ENCODE assay signal across 17 mouse cellular contexts in genomic region chr6:86824401-86824800, GRCm38 (mm10). TPM values are rescaled to one million over a fixed set of nuclear protein-coding genes. Genes with fewer than 3 reads are reported as not detected.
DNase-seq lines count a peak whose midpoint lies in the region; ATAC-seq and TF ChIP-seq lines count a peak whose summit lies in the region.
"Had no signal": no experiment of that assay in that cellular context is flagged by ENCODE, and none has a peak within 500 bp of the region (broad histone marks: within the 10 kb centered on the region; RNA-seq: fewer than 3 reads in every experiment).

No protein-coding gene starts in this region.

- H3K9me3 ChIP-seq in heart, postnatal 0 days (replicated peaks; ENCODE audit: control insufficient read depth, low read length) = no peaks in the 10 kb centered on the region
- H3K9me3 ChIP-seq: embryonic facial prominence, embryonic 15.5 days; forebrain, embryonic 10.5 days; heart, embryonic 12.5 days; hindbrain, embryonic 12.5 days had no signal

- no peak overlapping the region for H3K4me3 ChIP-seq in heart, postnatal 0 days (ENCODE audit: low read depth, low read length)
- H3K4me3 ChIP-seq: embryonic facial prominence, embryonic 15.5 days; erythroblast, embryonic 14.5 days; forebrain, embryonic 10.5 days; heart, embryonic 12.5 days; hindbrain, embryonic 12.5 days had no signal

- no peak overlapping the region for H3K9ac ChIP-seq in heart, postnatal 0 days (replicated peaks; ENCODE audit: low read depth, low read length)
- H3K9ac ChIP-seq: embryonic facial prominence, embryonic 15.5 days; heart, embryonic 12.5 days; hindbrain, embryonic 12.5 days had no signal

- TF ChIP-seq CTCF in heart, postnatal 0 days (IDR thresholded peaks at IDR 0.05; ENCODE audit: low read depth) = no peak

- no peak for TF ChIP-seq EP300 in heart, postnatal 0 days (IDR thresholded peaks at IDR 0.05; ENCODE audit: low read depth)

- DNase-seq in heart, postnatal 0 days (ENCODE audit: low spot score) = no peak
- DNase-seq in heart, adult 9 months (ENCODE audit: low spot score in 2 of 2) = no peak
- peak; percentile 63 for DNase-seq in thymus, postnatal 0 days (ENCODE audit: low spot score)
- no peak for DNase-seq in thymus, adult 18-20 months
- DNase-seq in thymus, postnatal 36 days = peak; percentile 38 to 44
- no peak for DNase-seq in kidney, adult 8-10 months
- DNase-seq: cerebellum, adult 8-10 months; embryo, embryonic 11 days; gastrocnemius, postnatal 10 days had no signal

- H3K27ac ChIP-seq in heart, postnatal 0 days (ENCODE audit: low read depth) = peak overlapping the region; percentile 21; the same call in 1 of the 2 replicates
- H3K27ac ChIP-seq: embryonic facial prominence, embryonic 15.5 days; forebrain, embryonic 10.5 days; hindbrain, embryonic 12.5 days; hindbrain, postnatal 0 days had no signal

- H3K36me3 ChIP-seq in heart, postnatal 0 days (replicated peaks; ENCODE audit: control insufficient read depth, insufficient read depth, low read length) = no peaks in the 10 kb centered on the region
- H3K36me3 ChIP-seq: embryonic facial prominence, embryonic 15.5 days; forebrain, embryonic 10.5 days; heart, embryonic 12.5 days; hindbrain, embryonic 12.5 days had no signal

- no peak for ATAC-seq in heart, postnatal 0 days (ENCODE audit: insufficient read depth, low read depth)
- ATAC-seq: forebrain, embryonic 14.5 days; hindbrain, postnatal 0 days had no signal

- no peak overlapping the region for H3K4me2 ChIP-seq in heart, postnatal 0 days (ENCODE audit: low read depth, low read length)
- H3K4me2 ChIP-seq: embryonic facial prominence, embryonic 15.5 days; heart, embryonic 12.5 days; hindbrain, embryonic 12.5 days had no signal

- WGBS in heart, postnatal 0 days = 88% methylated on average over 7 of the region's 7 CpGs

- no peaks in the 10 kb centered on the region for H3K27me3 ChIP-seq in heart, postnatal 0 days (ENCODE audit: control insufficient read depth, insufficient read depth, low read length)
- H3K27me3 ChIP-seq: CH12.LX; embryonic facial prominence, embryonic 15.5 days; heart, embryonic 12.5 days had no signal

- peaks cover 21% of the 10 kb centered on the region for H3K4me1 ChIP-seq in heart, postnatal 0 days (ENCODE audit: control insufficient read depth, insufficient read depth)

RNA-seq across cellular contexts. Expression of gene Aak1, which starts 24.9 kb away (rescaled TPM):
- 24.9 and 46.7 TPM in 2 replicates for total RNA-seq in heart, postnatal 0 days (2014; rRNA removed; ENCODE audit: low replicate concordance)
- 9.2 and 10.0 TPM in 2 replicates for polyA plus RNA-seq in heart, postnatal 0 days (2015; fragmentation: Nextera tagmentation; extraction: Ambion mirVana)
- 13.6 and 19.0 TPM in 2 replicates for polyA plus RNA-seq in thymus, postnatal 0 days (2015; fragmentation: Nextera tagmentation; extraction: Ambion mirVana)

RNA-seq across cellular contexts. Expression of gene Anxa4, which starts 31.0 kb away (rescaled TPM):
- 23.7 and 26.7 TPM in 2 replicates for total RNA-seq in heart, postnatal 0 days (2014; rRNA removed; ENCODE audit: low replicate concordance)
- 25.3 and 26.1 TPM in 2 replicates for polyA plus RNA-seq in heart, postnatal 0 days (2015; fragmentation: Nextera tagmentation; extraction: Ambion mirVana)
- polyA plus RNA-seq in thymus, postnatal 0 days (2015; fragmentation: Nextera tagmentation; extraction: Ambion mirVana) = 33.6 and 34.0 TPM in 2 replicates
- polyA plus RNA-seq: erythroblast, embryonic 14.5 days had no signal

Comparison
In these comparisons a context has a peak if more than half of its experiments do, and no peak if none do; other contexts are left out.
1. DNase-seq: peak in thymus, postnatal 0 days (single experiment) and thymus, postnatal 36 days (2 of 2); none in heart, postnatal 0 days (single experiment), heart, adult 9 months (0 of 2), thymus, adult 18-20 months (0 of 2) and kidney, adult 8-10 months (0 of 2).